Mouse (Mus musculus) kidney, embryonic 14.5 days (tissue): ENCODE results near the gene Susd1. TPM values are rescaled to one million over a fixed set of nuclear protein-coding genes. Genes with fewer than 3 reads are reported as not detected.
"Not testable (repeated sequence)": the region's sequence is repeated elsewhere in the genome, so short reads cannot be mapped to it uniquely, and the experiment has no call there.

Experiments used
- ATAC-seq: fragments of 200-750 bp; cut with Nextera tagmentation; 2 replicates; pipeline ENCODE4 v1.8.0; 2017; ENCODE audit warnings: moderate number of reproducible peaks, mild to moderate bottlenecking, moderate TSS enrichment, moderate library complexity; ENCODE audit not compliant: low FRiP score, low TSS enrichment
- H3K27ac ChIP-seq: fragments of 300-500 bp; sonication (generic); 2 replicates; pipeline ENCODE4 v1.5.1; 2014; ENCODE audit warnings: low read depth, mild to moderate bottlenecking, low read length, moderate library complexity, mixed read lengths
- H3K27me3 ChIP-seq: fragments of 300-500 bp; sonication (generic); 2 replicates; pipeline ENCODE4 v1.6.1; 2014; ENCODE audit warnings: mild to moderate bottlenecking, low read length; ENCODE audit not compliant: control insufficient read depth, insufficient read depth
- H3K36me3 ChIP-seq: fragments of 300-500 bp; sonication (generic); 2 replicates; pipeline ENCODE4 v1.6.1; 2014; ENCODE audit warnings: low read length, mixed read lengths; ENCODE audit not compliant: control insufficient read depth, insufficient read depth
- H3K4me1 ChIP-seq: fragments of 300-500 bp; sonication (generic); 2 replicates; pipeline ENCODE4 v1.6.1; 2014; ENCODE audit warnings: low read length, mixed read lengths; ENCODE audit not compliant: control insufficient read depth, insufficient read depth
- H3K4me2 ChIP-seq: fragments of 300-500 bp; sonication (generic); replicated peaks from 2 replicates; pipeline ENCODE4 v1.6.1; 2014; ENCODE audit warnings: low read depth, mild to moderate bottlenecking, low read length
- H3K4me3 ChIP-seq: fragments of 300-500 bp; sonication (generic); 2 replicates; pipeline ENCODE4 v1.5.1; 2014; ENCODE audit warnings: mild to moderate bottlenecking, low read length
- H3K9ac ChIP-seq: fragments of 300-500 bp; sonication (generic); 2 replicates; pipeline ENCODE4 v1.6.1; 2014; ENCODE audit warnings: low read depth, mild to moderate bottlenecking, low read length, moderate library complexity
- H3K9me3 ChIP-seq: fragments of 300-500 bp; sonication (generic); 2 replicates; pipeline ENCODE4 v1.6.1; 2016; ENCODE audit warnings: low read length; ENCODE audit not compliant: control insufficient read depth
- whole genome bisulfite sequencing: fragments of 180-500 bp; shearing (Covaris S2); extraction: QIAGEN DNeasy Blood & Tissue Kit; methylation state at CpG from one replicate; pipeline ENCODE4 v1.1.7; 2014; 5-methylcytosine and 5-hydroxymethylcytosine counted together
- polyA plus RNA-seq: library from polyadenylated mRNA; unstranded; fragments of >200 nt; fragmentation: Nextera tagmentation; extraction: Ambion mirVana; gene quantifications from 2 replicates; pipeline ENCODE4 v1.2.1, GENCODE M21; 2014

Susd1 gene
- polyA plus RNA-seq, 1 experiment from 2014 or later, result 8.3 TPM

DNA sequence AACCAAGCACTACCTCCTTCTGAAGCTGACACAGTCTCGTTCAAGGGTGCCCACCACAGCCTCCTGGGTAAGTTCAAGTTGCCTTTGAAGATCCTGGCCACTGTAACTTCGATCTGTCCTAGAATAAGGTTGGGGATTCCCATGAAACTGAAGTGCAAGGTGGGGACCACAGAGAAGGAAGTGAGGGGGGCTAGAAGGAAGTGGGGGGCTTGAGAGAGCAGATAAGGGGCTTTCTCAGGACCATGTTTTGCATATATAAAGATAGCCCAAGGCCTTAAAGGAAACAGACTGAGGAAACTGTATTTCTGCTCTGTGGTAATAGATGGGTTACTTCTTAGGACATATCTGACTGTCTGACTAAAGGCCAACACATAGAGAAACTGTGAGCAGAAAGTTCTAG is 151.3 kb downstream of the Susd1 start:
- H3K4me2 ChIP-seq, result no peak overlapping the region
- H3K4me1 ChIP-seq, result no peaks in the 10 kb centered on the region
- H3K27ac ChIP-seq, result no peak overlapping the region
- no peaks in the 10 kb centered on the region for H3K36me3 ChIP-seq
- WGBS, result 81% methylated on average over 2 of the region's 2 CpGs
- H3K27me3 ChIP-seq, result no peaks in the 10 kb centered on the region
- H3K9me3 ChIP-seq, result no peaks in the 10 kb centered on the region
- no peak overlapping the region for H3K9ac ChIP-seq
- no peak overlapping the region for H3K4me3 ChIP-seq
- no peak for ATAC-seq

DNA sequence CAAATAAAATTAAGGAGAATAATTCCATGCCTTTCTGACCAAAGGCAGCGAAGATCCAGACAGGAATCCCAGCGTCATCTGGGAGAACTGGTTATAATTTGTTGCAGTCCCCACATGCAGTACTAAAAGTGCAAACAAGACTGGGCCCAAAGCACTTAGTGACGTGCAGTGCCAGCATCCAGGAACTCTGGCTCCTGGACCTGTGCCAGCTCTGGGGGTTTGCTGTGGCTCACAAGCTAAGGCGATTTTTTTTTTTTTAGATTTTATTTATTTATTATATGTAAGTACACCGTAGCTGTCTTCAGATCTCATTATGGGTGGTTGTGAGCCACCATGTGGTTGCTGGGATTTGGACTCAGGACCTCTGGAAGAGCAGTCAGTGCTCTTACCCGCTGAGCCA is 152.1 kb downstream of the Susd1 start:
- H3K4me1 ChIP-seq, H3K4me3 ChIP-seq, H3K9me3 ChIP-seq, H3K27ac ChIP-seq, H3K36me3 ChIP-seq, H3K27me3 ChIP-seq, H3K9ac ChIP-seq, H3K4me2 ChIP-seq, ATAC-seq: not testable (repeated sequence)
- WGBS, result 76% methylated on average over 6 of the region's 6 CpGs

DNA sequence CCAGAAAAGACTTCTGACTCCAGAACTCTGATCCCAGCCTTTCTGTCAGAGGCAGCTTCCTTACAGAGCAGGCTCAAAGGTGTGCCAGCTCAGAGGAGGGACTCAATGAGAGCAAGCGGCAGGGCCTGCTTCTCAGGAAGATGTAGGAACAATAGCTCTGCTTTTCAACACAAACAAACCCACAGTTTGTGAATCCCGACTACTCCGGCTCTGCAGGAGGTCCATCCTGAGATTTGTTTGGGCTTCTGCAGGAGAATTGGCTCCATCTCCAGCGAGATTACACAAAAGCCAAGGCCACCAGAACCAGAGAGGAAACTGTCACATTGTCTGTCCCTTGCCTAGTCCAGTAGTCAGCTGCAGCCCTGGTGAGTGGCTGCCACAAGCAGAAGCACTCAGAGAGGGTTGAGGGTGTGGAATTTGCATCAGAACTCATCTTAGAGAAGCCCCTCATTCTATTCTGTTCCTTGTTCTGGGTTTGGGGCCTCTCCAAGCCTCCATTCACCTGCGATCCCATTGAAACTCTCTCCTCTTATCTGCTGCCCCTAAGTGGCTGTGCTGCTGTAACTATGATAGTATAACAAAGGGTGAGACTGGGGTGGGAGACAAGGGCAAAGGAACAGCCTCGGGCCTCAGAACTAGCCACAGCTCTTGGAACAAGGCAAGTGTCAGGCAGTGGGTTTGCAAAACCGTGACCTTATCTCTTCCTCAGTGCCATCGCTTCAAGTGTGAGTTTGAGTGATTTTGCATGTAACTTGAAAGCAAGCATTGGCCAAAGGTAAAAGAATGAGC is 155.5 kb downstream of the Susd1 start:
- Histone ChIP-seq H3K9ac (no peak overlapping the region), H3K4me3 (no peak overlapping the region), H3K27me3 (no peaks in the 10 kb centered on the region), H3K4me2 (no peak overlapping the region), H3K9me3 (no peaks in the 10 kb centered on the region), H3K36me3 (no peaks in the 10 kb centered on the region), H3K27ac (no peak overlapping the region), H3K4me1 (no peaks in the 10 kb centered on the region)
- 59% methylated on average over 8 of the region's 8 CpGs for WGBS
- ATAC-seq, result no peak

DNA sequence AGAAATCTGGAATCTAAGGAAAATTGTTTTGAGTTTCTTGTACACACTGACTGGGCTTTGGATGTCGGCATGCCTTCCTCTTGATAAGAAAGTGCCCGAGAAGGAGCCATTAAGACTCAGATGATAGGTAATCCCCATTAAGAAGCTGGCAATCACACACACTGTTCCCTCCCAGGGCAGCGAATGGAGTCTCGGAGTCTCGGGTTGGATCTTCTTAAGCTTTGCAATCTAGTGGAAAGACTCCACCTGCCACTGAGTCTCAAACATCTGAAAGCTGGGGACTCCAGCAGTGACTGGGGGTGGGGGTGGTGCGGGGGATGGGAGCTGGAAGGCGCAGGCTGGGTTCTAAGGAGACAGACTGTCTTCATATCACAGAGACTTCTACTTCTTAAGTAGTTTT is 156.3 kb downstream of the Susd1 start:
- no peak overlapping the region for H3K27ac ChIP-seq
- no peak for ATAC-seq
- 62% methylated on average over 7 of the region's 7 CpGs for WGBS
- H3K4me2 ChIP-seq, result no peak overlapping the region
- H3K36me3 ChIP-seq, result no peaks in the 10 kb centered on the region
- H3K9me3 ChIP-seq, result no peaks in the 10 kb centered on the region
- H3K27me3 ChIP-seq, result no peaks in the 10 kb centered on the region
- H3K9ac ChIP-seq, result no peak overlapping the region
- H3K4me3 ChIP-seq, result no peak overlapping the region
- no peaks in the 10 kb centered on the region for H3K4me1 ChIP-seq

DNA sequence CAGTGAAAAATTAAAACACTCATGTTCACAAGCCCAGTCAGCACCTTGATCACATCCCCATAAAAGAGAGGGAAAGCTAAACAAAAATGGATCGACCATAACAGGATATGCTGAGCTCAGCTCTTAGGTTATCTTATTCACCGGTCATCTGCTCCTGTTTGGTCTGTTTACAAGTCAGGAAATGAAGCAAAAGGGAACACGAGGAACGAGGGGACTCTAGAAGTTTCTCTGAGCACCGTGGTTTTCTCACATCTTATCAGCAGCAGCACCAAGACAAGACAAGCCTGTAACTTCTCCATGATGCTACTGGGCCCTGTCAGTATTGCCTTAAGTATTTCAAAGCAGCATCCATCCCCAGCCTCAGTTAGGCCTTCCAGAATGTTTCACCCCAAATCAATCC is 157.6 kb downstream of the Susd1 start:
- H3K27me3 ChIP-seq, result no peaks in the 10 kb centered on the region
- no peak overlapping the region for H3K4me2 ChIP-seq
- ATAC-seq, result no peak
- no peak overlapping the region for H3K9ac ChIP-seq
- H3K36me3 ChIP-seq, result no peaks in the 10 kb centered on the region
- H3K4me1 ChIP-seq, result no peaks in the 10 kb centered on the region
- no peak overlapping the region for H3K27ac ChIP-seq
- H3K9me3 ChIP-seq, result no peaks in the 10 kb centered on the region
- 60% methylated on average over 5 of the region's 5 CpGs for WGBS
- no peak overlapping the region for H3K4me3 ChIP-seq

DNA sequence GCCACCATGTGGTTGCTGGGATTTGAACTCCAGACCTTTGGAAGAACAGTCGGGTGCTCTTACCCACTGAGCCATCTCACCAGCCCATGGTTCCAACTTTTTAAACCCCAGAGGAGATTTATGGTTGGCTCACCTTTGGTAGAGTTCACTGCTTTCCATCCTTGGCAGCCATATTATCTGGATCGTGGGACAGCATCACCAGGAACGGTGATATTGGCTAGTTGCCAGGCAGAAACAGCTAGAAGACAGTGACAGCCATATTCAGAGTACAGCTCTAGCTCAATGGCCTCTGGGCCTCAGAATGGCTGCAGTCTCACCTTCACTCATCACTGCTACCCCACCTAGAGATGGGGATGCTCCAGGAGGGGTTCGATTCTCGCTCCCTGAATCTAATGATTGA is 159.3 kb downstream of the Susd1 start:
- ATAC-seq, result no peak

DNA sequence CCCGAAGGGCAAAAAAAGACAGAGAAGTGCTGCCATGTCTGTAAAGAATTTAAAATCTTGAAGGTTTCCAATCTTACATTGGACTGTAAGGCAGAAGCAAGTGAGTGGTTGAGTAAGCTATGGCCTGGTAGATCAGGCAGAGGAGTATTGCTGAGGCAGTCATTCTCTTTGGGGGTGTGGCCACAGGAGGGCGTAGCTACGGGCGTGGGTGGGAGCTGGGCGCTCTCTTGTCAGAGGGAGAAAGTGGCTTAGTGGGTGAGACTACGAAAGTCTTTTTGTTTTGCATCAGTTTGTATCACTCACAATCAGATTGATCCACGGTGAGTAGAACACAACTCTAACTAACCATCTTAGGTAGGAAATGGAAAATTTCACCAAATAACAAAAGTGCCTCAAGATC is 160.0 kb downstream of the Susd1 start:
- 93% methylated on average over 7 of the region's 7 CpGs for WGBS
- ATAC-seq, result no peak

More for the DNA sequence above, 159.3 kb downstream of the Susd1 start:
- H3K27ac ChIP-seq, result no peak overlapping the region
- 86% methylated on average over 5 of the region's 5 CpGs for WGBS
- H3K27me3 ChIP-seq, result no peaks in the 10 kb centered on the region
- H3K4me3 ChIP-seq, result no peak overlapping the region
- no peak overlapping the region for H3K9ac ChIP-seq
- no peak overlapping the region for H3K4me2 ChIP-seq
- H3K36me3 ChIP-seq, result no peaks in the 10 kb centered on the region
- no peaks in the 10 kb centered on the region for H3K4me1 ChIP-seq
- no peaks in the 10 kb centered on the region for H3K9me3 ChIP-seq

DNA sequence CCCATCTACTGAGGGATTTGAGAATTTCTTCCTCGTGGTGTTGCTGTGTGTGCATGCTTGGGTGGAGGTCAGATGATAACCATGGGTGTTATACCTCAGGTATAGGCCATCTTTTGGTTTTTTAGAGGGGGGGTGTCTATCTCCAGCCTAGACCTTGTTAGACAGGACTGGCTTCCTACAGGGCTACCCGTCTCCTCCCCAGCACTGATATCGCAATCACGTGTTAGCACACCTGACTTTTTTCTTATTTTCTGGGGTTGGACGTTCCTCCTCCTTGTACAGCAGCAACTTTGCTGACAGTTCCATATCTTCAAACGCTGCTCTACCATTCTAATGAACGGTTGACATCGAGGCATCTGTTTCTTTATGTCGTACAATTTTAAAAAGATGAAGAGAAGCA is 160.5 kb downstream of the Susd1 start:
- H3K36me3 ChIP-seq, result no peaks in the 10 kb centered on the region
- H3K27ac ChIP-seq, result no peak overlapping the region
- H3K9ac ChIP-seq, result no peak overlapping the region
- H3K9me3 ChIP-seq, result no peaks in the 10 kb centered on the region
- no peak for ATAC-seq
- no peak overlapping the region for H3K4me3 ChIP-seq
- H3K27me3 ChIP-seq, result no peaks in the 10 kb centered on the region
- 97% methylated on average over 9 of the region's 9 CpGs for WGBS
- no peaks in the 10 kb centered on the region for H3K4me1 ChIP-seq
- H3K4me2 ChIP-seq, result no peak overlapping the region

More for the DNA sequence above, 160.0 kb downstream of the Susd1 start:
- no peaks in the 10 kb centered on the region for H3K27me3 ChIP-seq
- no peaks in the 10 kb centered on the region for H3K9me3 ChIP-seq
- H3K4me2 ChIP-seq, result no peak overlapping the region
- no peaks in the 10 kb centered on the region for H3K36me3 ChIP-seq
- no peaks in the 10 kb centered on the region for H3K4me1 ChIP-seq
- no peak overlapping the region for H3K4me3 ChIP-seq
- no peak overlapping the region for H3K9ac ChIP-seq
- no peak overlapping the region for H3K27ac ChIP-seq

DNA sequence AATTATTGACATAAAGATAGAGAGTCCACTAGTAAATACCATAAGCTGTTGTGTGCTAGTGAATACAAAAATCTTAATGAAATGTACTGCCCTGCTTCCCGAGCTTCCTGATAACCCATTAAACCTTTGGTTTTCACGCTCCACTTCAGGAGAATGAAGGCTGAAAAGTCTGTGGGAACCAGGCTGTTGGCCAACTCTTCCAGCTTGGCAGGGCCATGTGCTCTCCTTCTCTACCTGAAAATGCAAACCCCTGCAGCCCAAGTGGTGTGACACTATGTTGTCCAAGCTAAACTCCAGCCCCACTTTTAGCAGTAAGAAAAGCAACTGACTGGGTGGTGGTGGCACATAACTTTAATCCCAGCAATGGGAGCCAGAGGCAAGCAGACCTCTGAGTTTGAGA is 162.5 kb downstream of the Susd1 start:
- no peaks in the 10 kb centered on the region for H3K27me3 ChIP-seq
- 61% methylated on average over 2 of the region's 2 CpGs for WGBS
- no peak overlapping the region for H3K4me2 ChIP-seq
- H3K4me1 ChIP-seq, result no peaks in the 10 kb centered on the region
- no peaks in the 10 kb centered on the region for H3K9me3 ChIP-seq
- no peak overlapping the region for H3K4me3 ChIP-seq
- no peak overlapping the region for H3K27ac ChIP-seq
- ATAC-seq, result no peak
- H3K9ac ChIP-seq, result no peak overlapping the region
- H3K36me3 ChIP-seq, result no peaks in the 10 kb centered on the region
